Mouse (Mus musculus) olfactory bulb, adult 2 months (tissue): ENCODE measurements at regions not wholly inside any gene's neighbourhood (a gene's known extent, or its start where the extent isn't known, plus 50 kb on each side); places are given as distances from the start of the nearest gene placed in this dataset.

ENCODE experiments used
- CTCF ChIP-seq: fragments of 200-500 bp; IDR thresholded peaks from 2 replicates; pipeline ENCODE4 v1.5.1; 2012; ENCODE audit warnings: low read depth, mild to moderate bottlenecking, low read length, moderate library complexity; ENCODE audit not compliant: insufficient read depth
- POLR2A ChIP-seq: fragments of 200-500 bp; IDR thresholded peaks from 2 replicates; pipeline ENCODE4 v1.6.1; 2012; ENCODE audit warnings: mild to moderate bottlenecking, low read depth, low read length, moderate library complexity; ENCODE audit not compliant: insufficient read depth

- TF ChIP-seq POLR2A (no peak), CTCF (no peak)
Observed at GRCm38 (mm10) chr16:93042491-93042890, 216.5 kb upstream of the Runx1 start.
